Mouse (Mus musculus) hindbrain, embryonic 11.5 days (tissue): Measurements from ENCODE around the gene Ephx3. TPM values are rescaled to one million over a fixed set of nuclear protein-coding genes. Genes with fewer than 3 reads are reported as not detected.
A peak's percentile ranks its signal among the peaks of the same experiment; 100 is the strongest.

ENCODE experiments used
- ATAC-seq: fragments of 200-750 bp; cut with Nextera tagmentation; 2 replicates; pipeline ENCODE4 v1.8.0; 2017; ENCODE audit warnings: mild to moderate bottlenecking, moderate TSS enrichment, moderate library complexity; ENCODE audit not compliant: low FRiP score
- DNase-seq: peaks from one replicate; pipeline ENCODE4 v3.0.0-alpha.2; 2015; ENCODE audit warnings: low spot score
- H3K27ac ChIP-seq: fragments of 300-500 bp; sonication (generic); 2 replicates; pipeline ENCODE4 v1.5.1; 2014; ENCODE audit warnings: mild to moderate bottlenecking, low read depth, low read length
- H3K27me3 ChIP-seq: fragments of 300-500 bp; sonication (generic); 2 replicates; pipeline ENCODE4 v1.6.1; 2014; ENCODE audit warnings: mild to moderate bottlenecking, low read length, moderate library complexity, mixed read lengths; ENCODE audit not compliant: control insufficient read depth, insufficient read depth
- H3K36me3 ChIP-seq: fragments of 300-500 bp; sonication (generic); 2 replicates; pipeline ENCODE4 v1.6.1; 2014; ENCODE audit warnings: mild to moderate bottlenecking, low read length, moderate library complexity, mixed read lengths; ENCODE audit not compliant: control insufficient read depth, insufficient read depth
- H3K4me1 ChIP-seq: fragments of 300-500 bp; sonication (generic); replicated peaks from 2 replicates; pipeline ENCODE4 v1.6.1; 2014; ENCODE audit warnings: low read length, mixed read lengths; ENCODE audit not compliant: control insufficient read depth, insufficient read depth
- H3K4me2 ChIP-seq: fragments of 300-500 bp; sonication (generic); replicated peaks from 2 replicates; pipeline ENCODE4 v1.6.1; 2014; ENCODE audit warnings: mild to moderate bottlenecking, low read depth, low read length
- H3K4me3 ChIP-seq: fragments of 300-500 bp; sonication (generic); 2 replicates; pipeline ENCODE4 v1.5.1; 2014; ENCODE audit warnings: low read depth, low read length
- H3K9ac ChIP-seq: fragments of 300-500 bp; sonication (generic); 2 replicates; pipeline ENCODE4 v1.6.1; 2014; ENCODE audit warnings: low read depth, low read length
- H3K9me3 ChIP-seq: fragments of 300-500 bp; sonication (generic); 2 replicates; pipeline ENCODE4 v1.6.1; 2016; ENCODE audit warnings: low read length; ENCODE audit not compliant: control insufficient read depth
- WGBS: fragments of 180-500 bp; shearing (Covaris S2); extraction: QIAGEN DNeasy Blood & Tissue Kit; methylation state at CpG from one replicate; pipeline ENCODE4 v1.1.7; 2014; 5-methylcytosine and 5-hydroxymethylcytosine counted together
- polyA plus RNA-seq: library from polyadenylated mRNA; unstranded; fragments of >200 nt; fragmentation: Nextera tagmentation; extraction: Ambion mirVana; gene quantifications from 2 replicates; pipeline ENCODE4 v1.2.1, GENCODE M21; 2014

Ephx3 gene
- polyA plus RNA-seq, 1 experiment from 2014 or later = 0.20 TPM

GRCm38 (mm10) chr17:32209752-32210151, 20.4 kb upstream of the Ephx3 start:
- 45% methylated on average over 3 of the region's 3 CpGs for whole genome bisulfite sequencing
- H3K4me2 ChIP-seq = no peak overlapping the region
- H3K27ac ChIP-seq = no peak overlapping the region
- H3K27me3 ChIP-seq = no peaks in the 10 kb centered on the region
- peaks cover 21% of the 10 kb centered on the region for H3K36me3 ChIP-seq
- no peak overlapping the region for H3K4me3 ChIP-seq
- no peak overlapping the region for H3K9ac ChIP-seq
- H3K9me3 ChIP-seq = no peaks in the 10 kb centered on the region
- ATAC-seq = no peak
- no peaks in the 10 kb centered on the region for H3K4me1 ChIP-seq
- DNase-seq = peak; percentile 79

- ATAC-seq (no peak), DNase-seq (no peak)
- Histone ChIP-seq H3K36me3 (peaks cover 17% of the 10 kb centered on the region), H3K4me1 (no peaks in the 10 kb centered on the region), H3K4me2 (no peak overlapping the region), H3K27ac (no peak overlapping the region), H3K9me3 (no peaks in the 10 kb centered on the region), H3K27me3 (no peaks in the 10 kb centered on the region), H3K4me3 (no peak overlapping the region), H3K9ac (no peak overlapping the region)
- 77% methylated on average over 6 of the region's 6 CpGs for WGBS
Observed at GRCm38 (mm10) chr17:32209144-32209543, 19.8 kb upstream of the Ephx3 start.

- no peak for DNase-seq
- Histone ChIP-seq H3K4me1 (no peaks in the 10 kb centered on the region), H3K4me2 (no peak overlapping the region), H3K9me3 (no peaks in the 10 kb centered on the region), H3K27me3 (no peaks in the 10 kb centered on the region), H3K9ac (no peak overlapping the region), H3K27ac (no peak overlapping the region), H3K36me3 (peaks cover 14% of the 10 kb centered on the region), H3K4me3 (no peak overlapping the region)
- WGBS = 88% methylated on average over 5 of the region's 5 CpGs
- no peak for ATAC-seq
Observed at GRCm38 (mm10) chr17:32207586-32208245, 18.4 kb upstream of the Ephx3 start.

GRCm38 (mm10) chr17:32205345-32205744, 16.0 kb upstream of the Ephx3 start:
- no peak overlapping the region for H3K9ac ChIP-seq
- H3K4me3 ChIP-seq = no peak overlapping the region
- no peak overlapping the region for H3K27ac ChIP-seq
- peaks cover 16% of the 10 kb centered on the region; the same call in 1 of the 2 replicates for H3K36me3 ChIP-seq
- H3K9me3 ChIP-seq = no peaks in the 10 kb centered on the region
- no peak for DNase-seq
- 92% methylated on average over 3 of the region's 3 CpGs for WGBS
- H3K4me2 ChIP-seq = no peak overlapping the region
- no peaks in the 10 kb centered on the region for H3K4me1 ChIP-seq
- H3K27me3 ChIP-seq = no peaks in the 10 kb centered on the region
- no peak for ATAC-seq

- no peaks in the 10 kb centered on the region for H3K9me3 ChIP-seq
- no peak for ATAC-seq
- no peaks in the 10 kb centered on the region for H3K4me1 ChIP-seq
- 94% methylated on average over 3 of the region's 3 CpGs for WGBS
- no peak overlapping the region for H3K4me3 ChIP-seq
- H3K4me2 ChIP-seq = no peak overlapping the region
- no peak for DNase-seq
- H3K9ac ChIP-seq = no peak overlapping the region
- no peaks in the 10 kb centered on the region for H3K27me3 ChIP-seq
- H3K36me3 ChIP-seq = peaks cover 25% of the 10 kb centered on the region
- no peak overlapping the region for H3K27ac ChIP-seq
Observed at GRCm38 (mm10) chr17:32202972-32203371, 13.6 kb upstream of the Ephx3 start.

- peaks cover 31% of the 10 kb centered on the region for H3K36me3 ChIP-seq
- 84% methylated on average over 4 of the region's 5 CpGs for WGBS
Observed at GRCm38 (mm10) chr17:32201086-32201485, 11.7 kb upstream of the Ephx3 start.

GRCm38 (mm10) chr17:32199796-32200195, 10.4 kb upstream of the Ephx3 start:
- H3K9me3 ChIP-seq = no peaks in the 10 kb centered on the region
- H3K4me2 ChIP-seq = no peak overlapping the region
- no peak overlapping the region for H3K27ac ChIP-seq
- peaks cover 30% of the 10 kb centered on the region for H3K36me3 ChIP-seq
- DNase-seq = no peak
- ATAC-seq = no peak
- H3K9ac ChIP-seq = no peak overlapping the region
- no peaks in the 10 kb centered on the region for H3K27me3 ChIP-seq
- no peaks in the 10 kb centered on the region for H3K4me1 ChIP-seq
- no peak overlapping the region for H3K4me3 ChIP-seq
- WGBS = 93% methylated on average over 2 of the region's 2 CpGs

More at GRCm38 (mm10) chr17:32201086-32201485, 11.7 kb upstream of the Ephx3 start:
- no peak for DNase-seq
- Histone ChIP-seq H3K9ac (no peak overlapping the region), H3K4me3 (no peak overlapping the region), H3K27ac (no peak overlapping the region), H3K4me1 (no peaks in the 10 kb centered on the region), H3K9me3 (no peaks in the 10 kb centered on the region), H3K4me2 (no peak overlapping the region), H3K27me3 (no peaks in the 10 kb centered on the region)
- ATAC-seq = no peak

- ATAC-seq = no peak
- no peak overlapping the region for H3K27ac ChIP-seq
- H3K36me3 ChIP-seq = peaks cover 24% of the 10 kb centered on the region
- WGBS = 89% methylated on average over 14 of the region's 14 CpGs
- no peak for DNase-seq
- H3K27me3 ChIP-seq = no peaks in the 10 kb centered on the region
- H3K4me1 ChIP-seq = no peaks in the 10 kb centered on the region
- H3K4me2 ChIP-seq = no peak overlapping the region
- no peak overlapping the region for H3K9ac ChIP-seq
- no peaks in the 10 kb centered on the region for H3K9me3 ChIP-seq
- H3K4me3 ChIP-seq = no peak overlapping the region
Observed at GRCm38 (mm10) chr17:32197156-32197555, 7.8 kb upstream of the Ephx3 start.

GRCm38 (mm10) chr17:32195725-32196124, 6.4 kb upstream of the Ephx3 start:
- Histone ChIP-seq H3K4me2 (no peak overlapping the region), H3K27me3 (no peaks in the 10 kb centered on the region), H3K9me3 (no peaks in the 10 kb centered on the region), H3K27ac (no peak overlapping the region), H3K4me1 (no peaks in the 10 kb centered on the region), H3K9ac (no peak overlapping the region), H3K36me3 (peaks cover 22% of the 10 kb centered on the region), H3K4me3 (no peak overlapping the region)
- DNase-seq (no peak), ATAC-seq (no peak)
- 97% methylated on average over 5 of the region's 5 CpGs for WGBS
